Mouse (Mus musculus) heart, adult 2 months (tissue): ENCODE measurements around the gene Fancc. TPM values are rescaled to one million over a fixed set of nuclear protein-coding genes. Genes with fewer than 3 reads are reported as not detected.

Experiments
- DNase-seq, 2 experiments: peaks; one replicate each; pipeline ENCODE4 v3.0.0; 2021
- H3K27ac ChIP-seq: fragments of 200-600 bp; 2 replicates; pipeline ENCODE4 v1.8.1; 2022
- H3K27me3 ChIP-seq: fragments of 200-500 bp; 2 replicates; pipeline ENCODE4 v1.6.1; 2012; ENCODE audit warnings: mild to moderate bottlenecking, low read length, inconsistent platforms, mixed read lengths; ENCODE audit not compliant: control insufficient read depth, insufficient read depth
- H3K36me3 ChIP-seq: fragments of 200-500 bp; 2 replicates; pipeline ENCODE4 v1.6.1; 2012; ENCODE audit warnings: low read length, inconsistent platforms; ENCODE audit not compliant: control insufficient read depth, insufficient read depth
- H3K4me1 ChIP-seq: fragments of 200-500 bp; 2 replicates; pipeline ENCODE4 v1.6.1; 2011; ENCODE audit warnings: low read length; ENCODE audit not compliant: control insufficient read depth, insufficient read depth
- H3K4me3 ChIP-seq: fragments of 200-600 bp; 2 replicates; pipeline ENCODE4 v1.8.1; 2022
- H3K79me2 ChIP-seq: fragments of 200-500 bp; replicated peaks from 2 replicates; pipeline ENCODE4 v1.6.1; 2012; ENCODE audit warnings: mild to moderate bottlenecking, inconsistent platforms, low read length, moderate library complexity, mixed read lengths; ENCODE audit not compliant: control insufficient read depth, insufficient read depth
- H3K9ac ChIP-seq: fragments of 200-500 bp; 2 replicates; pipeline ENCODE4 v1.6.1; 2012; ENCODE audit warnings: low read depth, mild to moderate bottlenecking, control low read depth, inconsistent platforms, low read length, mixed read lengths
- CTCF ChIP-seq: fragments of 200-600 bp; IDR thresholded peaks from 2 replicates; pipeline ENCODE4 v1.8.1; 2022; ENCODE audit warnings: antibody characterized with exemption, mild to moderate bottlenecking, moderate library complexity
- EP300 ChIP-seq: fragments of 200-500 bp; IDR thresholded peaks from 2 replicates; pipeline ENCODE4 v1.6.1; 2011; ENCODE audit warnings: low read depth, low read length, control low read depth; ENCODE audit not compliant: insufficient read depth
- POLR2A ChIP-seq: fragments of 200-500 bp; IDR thresholded peaks from 2 replicates; pipeline ENCODE4 v1.6.1; 2011; ENCODE audit warnings: mild to moderate bottlenecking, low read depth, low read length, control low read depth; ENCODE audit not compliant: insufficient read depth
- WGBS: fragments of 180-500 bp; shearing (Covaris S2); methylation state at CpG from one replicate; pipeline ENCODE4 v1.1.7; 2018; 5-methylcytosine and 5-hydroxymethylcytosine counted together
- intact Hi-C: fragments of 180-260 bp; cut with DNase I; formaldehyde crosslinking; loops from one replicate; pipeline ENCODE4 v1.15.1; 2025
- polyA plus RNA-seq: library from polyadenylated mRNA; depleted of rRNA; stranded (reverse); fragments of >200 nt; gene quantifications from 2 replicates; pipeline ENCODE4 v1.2.3, GENCODE M21; 2012
- total RNA-seq, 2 experiments: library from RNA; stranded (reverse); gene quantifications; 2 replicates each; pipeline ENCODE4 v1.2.3; 2021

The Fancc gene
- total and polyA plus RNA-seq, 3 experiments, result 3.3 to 3.7 (median 3.6) TPM

GRCm38 (mm10) chr13:63326015-63326414 lies 171.1 kb downstream of the Fancc start:
- Histone ChIP-seq H3K36me3 (peaks cover 5% of the 10 kb centered on the region), H3K79me2 (no peaks in the 10 kb centered on the region), H3K27me3 (no peaks in the 10 kb centered on the region), H3K9ac (no peak overlapping the region), H3K4me3 (no peak overlapping the region), H3K4me1 (peaks cover 19% of the 10 kb centered on the region), H3K27ac (no peak overlapping the region)
- WGBS, result 79% methylated on average over 2 of the region's 2 CpGs
- TF ChIP-seq CTCF (no peak), POLR2A (no peak), EP300 (no peak)
- intact Hi-C loops, result no loop called here
- DNase-seq, result no peak

GRCm38 (mm10) chr13:63324978-63325848 lies 171.9 kb downstream of the Fancc start:
- no peak for DNase-seq
- Histone ChIP-seq H3K4me1 (peaks cover 19% of the 10 kb centered on the region), H3K79me2 (no peaks in the 10 kb centered on the region), H3K27ac (peak overlapping the region; percentile 36), H3K9ac (no peak overlapping the region), H3K4me3 (no peak overlapping the region), H3K27me3 (no peaks in the 10 kb centered on the region), H3K36me3 (peaks cover 4% of the 10 kb centered on the region)
- TF ChIP-seq EP300 (no peak), CTCF (no peak), POLR2A (no peak)
- intact Hi-C loops, result no loop called here
- WGBS, result 57% methylated on average over 10 of the region's 10 CpGs

- Histone ChIP-seq H3K4me1 (peaks cover 19% of the 10 kb centered on the region), H3K36me3 (peaks cover 4% of the 10 kb centered on the region), H3K27me3 (no peaks in the 10 kb centered on the region), H3K9ac (no peak overlapping the region), H3K27ac (peak overlapping the region; percentile 64), H3K79me2 (no peaks in the 10 kb centered on the region), H3K4me3 (no peak overlapping the region)
- intact Hi-C loops, result no loop called here
- WGBS, result 42% methylated on average over 3 of the region's 3 CpGs
- TF ChIP-seq CTCF (no peak), EP300 (0 out of 2 replicates have a peak, but pooled peaks have one; percentile 19)
- DNase-seq, result no peak
Measured at GRCm38 (mm10) chr13:63324311-63324710, 172.8 kb downstream of the Fancc start.

- H3K27me3 ChIP-seq, result no peaks in the 10 kb centered on the region
- H3K27ac ChIP-seq, result peak overlapping the region; percentile 64
- peaks cover 19% of the 10 kb centered on the region for H3K4me1 ChIP-seq
- peak; percentile 51 to 59 for DNase-seq
- H3K79me2 ChIP-seq, result no peaks in the 10 kb centered on the region
- H3K9ac ChIP-seq, result peak overlapping the region; percentile 10
- H3K4me3 ChIP-seq, result no peak overlapping the region
- peaks cover 4% of the 10 kb centered on the region for H3K36me3 ChIP-seq
- WGBS, result 35% methylated on average over 9 of the region's 9 CpGs
- intact Hi-C loops, result no loop called here
- TF ChIP-seq EP300 (no peak), POLR2A (no peak), CTCF (no peak)
Measured at GRCm38 (mm10) chr13:63323286-63324075, 173.6 kb downstream of the Fancc start.

- Histone ChIP-seq H3K27ac (peak overlapping the region; percentile 64), H3K4me3 (no peak overlapping the region), H3K4me1 (peaks cover 19% of the 10 kb centered on the region), H3K27me3 (no peaks in the 10 kb centered on the region), H3K9ac (no peak overlapping the region; the same call in none of the 2 replicates), H3K36me3 (peaks cover 4% of the 10 kb centered on the region), H3K79me2 (no peaks in the 10 kb centered on the region)
- 69% methylated on average over 6 of the region's 6 CpGs for WGBS
- intact Hi-C loops, result no loop called here
- peak; percentile 62 for TF ChIP-seq CTCF
- TF ChIP-seq POLR2A, result no peak
- DNase-seq, result no peak
Measured at GRCm38 (mm10) chr13:63322756-63323155, 174.3 kb downstream of the Fancc start.

- intact Hi-C loops, result no loop called here
- Histone ChIP-seq H3K27ac (no peak overlapping the region), H3K4me1 (peaks cover 19% of the 10 kb centered on the region), H3K36me3 (peaks cover 4% of the 10 kb centered on the region), H3K4me3 (no peak overlapping the region), H3K79me2 (no peaks in the 10 kb centered on the region), H3K27me3 (no peaks in the 10 kb centered on the region), H3K9ac (no peak overlapping the region)
- no peak for TF ChIP-seq POLR2A
- TF ChIP-seq EP300, result no peak
- no peak for TF ChIP-seq CTCF
- WGBS, result 80% methylated on average over 5 of the region's 5 CpGs
- DNase-seq, result no peak
Measured at GRCm38 (mm10) chr13:63321689-63322088, 175.4 kb downstream of the Fancc start.
